Mouse (Mus musculus): Measurements from ENCODE around the gene Erbin.

- TF ChIP-seq CTCF (IDR thresholded peaks at IDR 0.05; ENCODE audit: low read depth, low read length) (no peak), POLR2A (IDR thresholded peaks at IDR 0.05; ENCODE audit: borderline replicate concordance, low read depth, low read length) (no peak)
These were observed 143.2 kb downstream of the Erbin start for GRCm38 (mm10) chr13:103777126-103777525.
